Mouse (Mus musculus): Measurements from ENCODE around the gene Lingo3. TPM values are rescaled to one million over a fixed set of nuclear protein-coding genes. Genes with fewer than 3 reads are reported as not detected.
"Not testable (repeated sequence)": the region's sequence is repeated elsewhere in the genome, so short reads cannot be mapped to it uniquely, and the experiment has no call there.

The Lingo3 gene
- polyA plus RNA-seq, 1 experiment: not detected

GRCm38 (mm10) chr10:80821991-80822390 lies 21.8 kb downstream of the Lingo3 start:
- no peak for DNase-seq (ENCODE audit: low spot score)

- no peak for DNase-seq (ENCODE audit: low spot score)
Measured at GRCm38 (mm10) chr10:80819406-80819805, 24.4 kb downstream of the Lingo3 start.

- DNase-seq (ENCODE audit: low spot score): no peak
Measured at GRCm38 (mm10) chr10:80818599-80819281, 25.1 kb downstream of the Lingo3 start.

GRCm38 (mm10) chr10:80817955-80818354 lies 25.9 kb downstream of the Lingo3 start:
- not testable (repeated sequence) for DNase-seq (ENCODE audit: low spot score)

GRCm38 (mm10) chr10:80817164-80817563 lies 26.7 kb downstream of the Lingo3 start:
- no peak for DNase-seq (ENCODE audit: low spot score)

- DNase-seq (ENCODE audit: low spot score): not testable (repeated sequence)
Measured at GRCm38 (mm10) chr10:80816303-80816702, 27.5 kb downstream of the Lingo3 start.

GRCm38 (mm10) chr10:80814800-80815199 lies 29.0 kb downstream of the Lingo3 start:
- no peak for DNase-seq (ENCODE audit: low spot score)

- DNase-seq (ENCODE audit: low spot score): no peak
Measured at GRCm38 (mm10) chr10:80813366-80813765, 30.5 kb downstream of the Lingo3 start, which contains the start of gene Jsrp1. Jsrp1 (minus strand) TSS chr10:80813498.

- no peak for DNase-seq (ENCODE audit: low spot score)
Measured at GRCm38 (mm10) chr10:80812391-80813041, 31.3 kb downstream of the Lingo3 start.

GRCm38 (mm10) chr10:80810084-80810483 lies 33.8 kb downstream of the Lingo3 start:
- no peak for DNase-seq (ENCODE audit: low spot score)

- no peak for DNase-seq (ENCODE audit: low spot score)
Measured at GRCm38 (mm10) chr10:80808985-80809632, 34.7 kb downstream of the Lingo3 start.

- DNase-seq (ENCODE audit: low spot score): no peak
Measured at GRCm38 (mm10) chr10:80808099-80808984, 35.5 kb downstream of the Lingo3 start.

- no peak for DNase-seq (ENCODE audit: low spot score)
Measured at GRCm38 (mm10) chr10:80807057-80807627, 36.7 kb downstream of the Lingo3 start.

- DNase-seq (ENCODE audit: low spot score): no peak
Measured at GRCm38 (mm10) chr10:80806341-80807056, 37.3 kb downstream of the Lingo3 start.

GRCm38 (mm10) chr10:80805925-80806324 lies 37.9 kb downstream of the Lingo3 start:
- DNase-seq (ENCODE audit: low spot score): no peak

GRCm38 (mm10) chr10:80805322-80805721 lies 38.5 kb downstream of the Lingo3 start:
- DNase-seq (ENCODE audit: low spot score): no peak

GRCm38 (mm10) chr10:80804916-80805315 lies 38.9 kb downstream of the Lingo3 start, which contains the start of gene Amh:
Amh (plus strand) TSS chr10:80805243.
- no peak for DNase-seq (ENCODE audit: low spot score)

GRCm38 (mm10) chr10:80804340-80804739 lies 39.5 kb downstream of the Lingo3 start:
- DNase-seq (ENCODE audit: low spot score): no peak

GRCm38 (mm10) chr10:80802996-80803395 lies 40.8 kb downstream of the Lingo3 start:
- DNase-seq (ENCODE audit: low spot score): no peak

- DNase-seq (ENCODE audit: low spot score): no peak
Measured at GRCm38 (mm10) chr10:80802204-80802912, 41.5 kb downstream of the Lingo3 start.
